Mouse (Mus musculus) liver, embryonic 13.5 days (tissue): ENCODE measurements around the gene Ddias. TPM values are rescaled to one million over a fixed set of nuclear protein-coding genes. Genes with fewer than 3 reads are reported as not detected.
A peak's percentile ranks its signal among the peaks of the same experiment; 100 is the strongest.
"Not testable (repeated sequence)": the region's sequence is repeated elsewhere in the genome, so short reads cannot be mapped to it uniquely, and the experiment has no call there.

ENCODE experiments used
- ATAC-seq: fragments of 200-750 bp; cut with Nextera tagmentation; 2 replicates; pipeline ENCODE4 v1.8.0; 2017; ENCODE audit warnings: low read depth, mild to moderate bottlenecking, moderate number of reproducible peaks, moderate library complexity
- DNase-seq: peaks from one replicate; pipeline ENCODE4 v3.0.0; 2022
- H3K27ac ChIP-seq: fragments of 300-500 bp; sonication (generic); 2 replicates; pipeline ENCODE4 v1.5.1; 2015; ENCODE audit warnings: moderate library complexity, mild to moderate bottlenecking, inconsistent platforms
- H3K27me3 ChIP-seq: fragments of 300-500 bp; sonication (generic); 2 replicates; pipeline ENCODE4 v1.6.1; 2015; ENCODE audit warnings: mild to moderate bottlenecking, inconsistent platforms
- H3K36me3 ChIP-seq: fragments of 300-500 bp; sonication (generic); 2 replicates; pipeline ENCODE4 v1.6.1; 2015; ENCODE audit warnings: mild to moderate bottlenecking, inconsistent platforms
- H3K4me1 ChIP-seq: fragments of 300-500 bp; sonication (generic); replicated peaks from 2 replicates; pipeline ENCODE4 v1.6.1; 2015; ENCODE audit warnings: inconsistent platforms
- H3K4me2 ChIP-seq: fragments of 300-500 bp; sonication (generic); 2 replicates; pipeline ENCODE4 v1.6.1; 2015; ENCODE audit warnings: inconsistent platforms, mild to moderate bottlenecking, moderate library complexity
- H3K4me3 ChIP-seq: fragments of 300-500 bp; sonication (generic); replicated peaks from 2 replicates; pipeline ENCODE4 v1.5.1; 2015; ENCODE audit warnings: mild to moderate bottlenecking, inconsistent platforms
- H3K9ac ChIP-seq: fragments of 300-500 bp; sonication (generic); 2 replicates; pipeline ENCODE4 v1.6.1; 2015; ENCODE audit warnings: mild to moderate bottlenecking, inconsistent platforms
- H3K9me3 ChIP-seq: fragments of 300-500 bp; sonication (generic); replicated peaks from 2 replicates; pipeline ENCODE4 v1.6.1; 2016; ENCODE audit warnings: inconsistent platforms
- WGBS: fragments of 180-500 bp; shearing (Covaris S2); methylation state at CpG from one replicate; pipeline ENCODE4 v1.1.7; 2015; ENCODE audit not compliant: insufficient replicate concordance; 5-methylcytosine and 5-hydroxymethylcytosine counted together
- polyA plus RNA-seq: library from polyadenylated mRNA; unstranded; fragments of >200 nt; fragmentation: Nextera tagmentation; extraction: Ambion mirVana; gene quantifications from 2 replicates; pipeline ENCODE4 v1.2.1, GENCODE M21; 2015

Ddias gene
- polyA plus RNA-seq = 10.6 and 15.1 TPM in 2 replicates

- Histone ChIP-seq H3K4me1 (peaks cover 62% of the 10 kb centered on the region), H3K9ac (peak within 1 kb of the TSS; percentile 91), H3K27ac (peak within 1 kb of the TSS; percentile 99), H3K27me3 (no peaks in the 10 kb centered on the region), H3K36me3 (peaks cover 11% of the 10 kb centered on the region), H3K9me3 (no peaks in the 10 kb centered on the region), H3K4me3 (peak within 1 kb of the TSS; percentile 78), H3K4me2 (peak within 1 kb of the TSS; percentile 91)
- WGBS = under 1% methylated on average over 53 of the region's 53 CpGs
- ATAC-seq (peak; percentile 71), DNase-seq (peak; percentile 88)
Observed at GRCm38 (mm10) chr7:92874116-92874675, at the start of gene Ddias, which contains the start of gene Prcp. TSS of gene Ddias (minus strand) at chr7:92874247. TSS of gene Prcp (plus strand) at chr7:92874470.

- Histone ChIP-seq H3K36me3 (peaks cover 16% of the 10 kb centered on the region), H3K4me2 (no peak overlapping the region), H3K27me3 (no peaks in the 10 kb centered on the region), H3K4me1 (no peaks in the 10 kb centered on the region), H3K9ac (no peak overlapping the region), H3K9me3 (no peaks in the 10 kb centered on the region), H3K27ac (no peak overlapping the region), H3K4me3 (no peak overlapping the region)
- WGBS = 71% methylated on average over 2 of the region's 2 CpGs
- no peak for ATAC-seq
- no peak for DNase-seq
Observed at GRCm38 (mm10) chr7:92920857-92921172, 46.8 kb upstream of the Ddias start.

DNA sequence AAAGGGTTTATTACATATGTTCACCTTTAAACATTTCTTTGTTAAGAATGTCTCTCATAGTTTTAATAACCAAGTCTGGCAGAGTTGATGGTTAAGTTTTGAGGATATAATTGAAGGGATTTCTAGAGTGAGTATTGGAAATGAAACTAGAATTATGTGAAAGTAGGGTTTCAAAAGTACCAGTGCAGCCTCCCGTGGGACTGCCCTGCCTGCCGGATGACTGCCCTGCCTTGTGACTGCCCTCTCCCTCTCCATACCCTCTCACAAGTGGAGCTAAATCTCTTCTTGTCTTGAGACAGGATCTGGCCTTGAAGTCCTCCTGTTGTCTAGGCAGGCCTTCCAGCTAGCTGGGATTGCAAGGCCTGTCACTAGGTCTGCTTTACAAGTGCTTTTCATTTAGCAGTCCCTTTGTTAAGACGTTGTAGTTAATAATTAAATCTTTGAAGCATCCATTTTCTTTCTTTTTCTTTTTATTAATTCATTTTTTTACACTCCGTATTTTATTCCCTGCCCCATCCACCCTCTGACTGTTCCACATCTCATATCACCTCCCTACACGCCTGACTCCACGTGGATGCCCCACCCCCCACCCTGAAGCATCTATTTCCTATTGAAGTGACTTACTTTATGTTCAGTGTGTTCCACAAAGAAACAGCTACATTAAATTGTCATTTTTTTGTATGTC is 46.3 kb upstream of the Ddias start:
- DNase-seq (no peak), ATAC-seq (no peak)
- Histone ChIP-seq H3K9me3 (no peaks in the 10 kb centered on the region), H3K9ac (no peak overlapping the region), H3K4me3 (no peak overlapping the region), H3K4me2 (no peak overlapping the region), H3K27me3 (no peaks in the 10 kb centered on the region), H3K27ac (no peak overlapping the region), H3K36me3 (peaks cover 16% of the 10 kb centered on the region), H3K4me1 (no peaks in the 10 kb centered on the region)
- 81% methylated on average over 6 of the region's 6 CpGs for WGBS

- not testable (repeated sequence) for DNase-seq, H3K36me3 ChIP-seq, H3K27me3 ChIP-seq, H3K4me3 ChIP-seq, H3K4me2 ChIP-seq, H3K9me3 ChIP-seq, H3K27ac ChIP-seq, H3K9ac ChIP-seq, ATAC-seq
- 24% methylated on average over 7 of the region's 7 CpGs for WGBS
- H3K4me1 ChIP-seq = peaks cover 14% of the 10 kb centered on the region
Observed at GRCm38 (mm10) chr7:92904285-92904684, 30.2 kb upstream of the Ddias start.

DNA sequence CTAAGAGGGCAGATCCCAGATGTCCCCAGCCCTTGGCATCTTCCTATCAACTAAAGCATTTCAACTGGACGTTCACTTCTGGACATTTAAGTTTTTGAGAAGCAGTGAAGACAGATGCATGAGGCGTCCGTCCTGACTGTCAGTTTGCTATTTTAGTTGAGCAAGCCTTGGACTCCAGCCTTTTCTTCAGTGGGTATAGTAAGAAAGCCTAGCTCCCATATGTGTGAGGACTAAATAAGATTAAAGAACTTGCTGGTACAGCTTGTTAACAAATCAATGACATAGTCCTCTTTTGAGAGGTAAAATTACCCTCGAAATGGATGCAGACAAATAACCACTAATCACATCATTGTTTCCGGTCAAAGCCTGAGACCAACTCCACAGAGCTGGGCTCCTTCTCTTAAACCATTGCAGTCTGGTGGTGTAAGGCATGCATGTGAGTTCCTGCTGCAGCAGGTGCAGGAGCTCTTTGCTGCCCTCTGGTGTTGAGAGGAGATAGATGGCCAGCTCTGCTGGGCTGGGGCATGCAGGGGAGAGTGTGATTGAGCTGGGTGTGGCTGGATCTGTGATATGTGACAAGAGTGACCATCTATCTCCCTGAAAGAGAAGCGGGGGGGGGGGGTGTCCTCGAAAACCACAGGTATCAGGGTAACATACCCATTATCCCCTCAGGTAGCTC is 29.5 kb upstream of the Ddias start:
- Histone ChIP-seq H3K4me2 (no peak overlapping the region), H3K27ac (no peak overlapping the region), H3K4me1 (peaks cover 14% of the 10 kb centered on the region), H3K27me3 (no peaks in the 10 kb centered on the region), H3K36me3 (0 out of 2 replicates have a peak, but pooled peaks cover 5% of the 10 kb centered on the region), H3K9me3 (no peaks in the 10 kb centered on the region), H3K9ac (no peak overlapping the region), H3K4me3 (no peak overlapping the region)
- ATAC-seq (peak; percentile 97), DNase-seq (peak; percentile 70)
- WGBS = 32% methylated on average over 7 of the region's 7 CpGs

DNA sequence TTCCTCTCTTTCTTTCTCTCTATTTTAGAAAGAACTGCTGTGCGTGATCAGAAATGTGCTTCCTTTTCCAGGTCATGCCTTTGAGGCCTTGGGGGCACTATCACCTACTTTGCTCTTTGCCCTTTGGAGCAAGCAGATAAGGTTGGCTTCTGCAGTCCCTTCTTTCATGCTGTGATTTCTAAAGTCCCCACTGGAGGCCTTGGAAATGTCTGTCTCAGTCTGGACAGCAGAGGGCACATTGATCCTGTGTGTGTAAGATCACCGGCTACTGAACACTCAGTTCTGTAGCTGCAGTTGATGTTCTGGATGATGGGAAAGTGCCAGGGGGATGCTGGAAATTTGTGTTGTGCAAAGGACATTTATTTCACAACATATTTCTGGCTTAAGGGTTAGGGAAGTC is 23.0 kb upstream of the Ddias start:
- WGBS = 51% methylated on average over 2 of the region's 2 CpGs
- DNase-seq = no peak

DNA sequence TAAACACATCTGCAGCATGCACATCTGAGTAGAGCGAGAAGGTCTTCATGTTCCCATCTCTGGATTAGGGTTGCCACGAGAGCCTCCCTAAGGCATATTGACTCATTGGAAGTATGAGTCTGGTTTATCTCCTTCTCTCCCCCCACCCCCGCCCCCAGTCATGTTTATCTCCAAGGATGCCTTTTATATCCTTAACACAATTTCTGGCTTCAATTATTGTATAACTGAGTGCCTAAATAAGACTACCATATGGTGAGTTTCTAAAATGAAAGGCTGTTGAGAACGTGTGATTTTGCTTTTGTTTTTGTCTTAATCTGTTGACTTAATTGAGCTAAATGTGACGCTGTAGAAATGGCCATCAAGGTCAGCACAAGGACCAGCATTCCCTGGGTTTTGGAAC is 22.0 kb upstream of the Ddias start:
- H3K4me3 ChIP-seq = no peak overlapping the region
- no peak overlapping the region for H3K4me2 ChIP-seq
- H3K4me1 ChIP-seq = 0 out of 2 replicates have a peak, but pooled peaks cover 9% of the 10 kb centered on the region
- peaks cover 6% of the 10 kb centered on the region; the same call in 1 of the 2 replicates for H3K36me3 ChIP-seq
- no peak for ATAC-seq
- no peak overlapping the region for H3K27ac ChIP-seq
- H3K9ac ChIP-seq = no peak overlapping the region
- 58% methylated on average over 5 of the region's 5 CpGs for WGBS
- DNase-seq = no peak
- H3K27me3 ChIP-seq = no peaks in the 10 kb centered on the region
- H3K9me3 ChIP-seq = no peaks in the 10 kb centered on the region

More for the DNA sequence above, 23.0 kb upstream of the Ddias start:
- Histone ChIP-seq H3K4me2 (no peak overlapping the region), H3K4me1 (0 out of 2 replicates have a peak, but pooled peaks cover 9% of the 10 kb centered on the region), H3K4me3 (no peak overlapping the region), H3K9me3 (no peaks in the 10 kb centered on the region), H3K27ac (no peak overlapping the region), H3K36me3 (peaks cover 5% of the 10 kb centered on the region; the same call in 1 of the 2 replicates), H3K27me3 (no peaks in the 10 kb centered on the region), H3K9ac (no peak overlapping the region)
- ATAC-seq = no peak

DNA sequence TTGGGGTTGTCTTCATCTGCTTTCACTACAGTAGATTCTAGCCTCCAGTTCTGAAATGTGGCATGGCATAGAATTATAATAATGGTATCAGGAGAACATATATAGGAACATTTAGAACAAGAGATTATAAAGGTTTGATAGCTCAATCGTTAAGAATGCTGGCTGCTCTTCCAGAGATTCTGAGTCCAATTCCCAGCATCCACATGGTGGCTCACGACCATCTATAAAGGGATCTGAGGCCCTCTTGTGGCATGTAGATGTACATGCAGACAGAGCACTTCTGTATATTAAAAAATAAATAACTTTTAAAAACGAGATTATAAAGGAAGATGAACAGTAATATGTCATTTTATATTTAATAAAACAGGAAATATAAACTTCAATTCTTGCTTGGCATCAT is 19.4 kb upstream of the Ddias start:
- Histone ChIP-seq H3K9ac (no peak overlapping the region), H3K36me3 (peaks cover 15% of the 10 kb centered on the region; the same call in 1 of the 2 replicates), H3K9me3 (no peaks in the 10 kb centered on the region), H3K4me1 (peaks cover 22% of the 10 kb centered on the region), H3K27ac (no peak overlapping the region), H3K4me2 (no peak overlapping the region), H3K4me3 (no peak overlapping the region), H3K27me3 (no peaks in the 10 kb centered on the region)
- 25% methylated on average over 3 of the region's 3 CpGs for WGBS
- DNase-seq (no peak), ATAC-seq (no peak)

DNA sequence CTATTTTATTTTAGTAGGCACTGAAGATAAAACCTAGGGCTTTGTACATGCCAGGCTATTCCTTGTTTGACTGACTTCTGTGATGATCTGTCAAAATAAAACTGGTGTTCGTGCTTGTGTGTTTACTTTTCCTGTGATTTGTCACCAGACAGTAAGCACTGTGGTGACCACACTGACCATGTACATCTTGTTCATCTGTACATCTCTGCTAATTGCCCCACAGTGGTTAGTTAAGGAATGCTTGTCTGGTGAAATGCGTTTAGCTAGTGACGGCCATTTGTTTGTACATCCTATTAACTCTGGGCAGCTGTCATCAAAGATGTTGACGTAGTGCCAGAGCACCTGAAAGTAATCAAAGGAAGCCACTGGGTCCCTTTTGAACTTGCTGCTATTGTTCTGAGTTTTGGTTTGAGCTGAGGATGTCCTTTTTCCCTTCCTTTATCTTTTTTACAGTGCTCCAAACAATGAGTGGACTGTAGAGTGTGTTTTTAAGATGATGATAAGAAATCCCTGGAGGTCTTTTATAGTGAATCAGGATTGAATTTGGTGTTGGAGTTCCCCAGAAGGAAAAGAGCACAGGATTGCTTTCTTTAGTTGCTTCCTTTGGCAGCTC is 16.7 kb upstream of the Ddias start:
- WGBS = 60% methylated on average over 4 of the region's 4 CpGs
- no peak for ATAC-seq

GRCm38 (mm10) chr7:92890211-92890610 is 16.2 kb upstream of the Ddias start:
- no peak overlapping the region for H3K27ac ChIP-seq
- DNase-seq (no peak), ATAC-seq (no peak)
- H3K9ac ChIP-seq = no peak overlapping the region
- peaks cover 15% of the 10 kb centered on the region; the same call in 1 of the 2 replicates for H3K36me3 ChIP-seq
- H3K4me1 ChIP-seq = peaks cover 46% of the 10 kb centered on the region
- 45% methylated on average over 1 of the region's 1 CpGs for WGBS
- no peak overlapping the region for H3K4me3 ChIP-seq
- H3K4me2 ChIP-seq = no peak overlapping the region
- no peaks in the 10 kb centered on the region for H3K27me3 ChIP-seq
- no peaks in the 10 kb centered on the region for H3K9me3 ChIP-seq

More for the DNA sequence above, 16.7 kb upstream of the Ddias start:
- no peak overlapping the region for H3K27ac ChIP-seq
- no peaks in the 10 kb centered on the region for H3K27me3 ChIP-seq
- peaks cover 41% of the 10 kb centered on the region for H3K4me1 ChIP-seq
- no peak for DNase-seq
- H3K9me3 ChIP-seq = no peaks in the 10 kb centered on the region
- H3K36me3 ChIP-seq = peaks cover 15% of the 10 kb centered on the region; the same call in 1 of the 2 replicates
- H3K4me3 ChIP-seq = no peak overlapping the region
- no peak overlapping the region for H3K9ac ChIP-seq
- H3K4me2 ChIP-seq = no peak overlapping the region

DNA sequence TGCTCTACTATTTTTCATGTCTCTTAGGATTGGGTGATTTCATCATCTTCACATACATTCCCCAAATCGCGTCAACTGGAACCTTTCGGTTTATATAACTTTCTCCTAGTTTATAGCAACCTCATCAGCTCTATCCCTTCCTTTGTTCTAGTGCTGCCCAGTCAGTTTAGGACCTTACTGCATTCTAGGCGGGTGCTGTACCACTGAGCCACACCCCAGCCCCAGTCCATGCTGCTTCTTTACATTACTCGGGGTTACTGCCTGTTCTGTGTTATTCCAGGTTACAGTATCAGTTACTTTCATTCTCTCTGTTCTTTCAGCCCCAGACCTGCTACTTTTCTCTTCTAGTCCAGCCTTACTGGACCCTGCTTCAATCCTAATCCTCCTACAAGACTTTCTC is 13.2 kb upstream of the Ddias start:
- ATAC-seq (peak; percentile 65), DNase-seq (no peak)
- Histone ChIP-seq H3K4me3 (no peak overlapping the region), H3K9ac (peak overlapping the region; percentile 23; the same call in 1 of the 2 replicates), H3K27me3 (no peaks in the 10 kb centered on the region), H3K9me3 (no peaks in the 10 kb centered on the region), H3K4me1 (peaks cover 76% of the 10 kb centered on the region), H3K36me3 (peaks cover 11% of the 10 kb centered on the region; the same call in 1 of the 2 replicates), H3K27ac (peak overlapping the region; percentile 89), H3K4me2 (peak overlapping the region; percentile 31)
- 67% methylated on average over 5 of the region's 5 CpGs for WGBS
